Mouse (Mus musculus) gastrocnemius, adult 2 months (tissue): Measurements from ENCODE around the gene Shb. TPM values are rescaled to one million over a fixed set of nuclear protein-coding genes. Genes with fewer than 3 reads are reported as not detected.
A peak's percentile ranks its signal among the peaks of the same experiment; 100 is the strongest.

Experiments
- DNase-seq: peaks from one replicate; pipeline ENCODE4 v3.0.0; 2022
- H3K27ac ChIP-seq: fragments of 200-600 bp; 2 replicates; pipeline ENCODE4 v1.8.1; 2022; ENCODE audit warnings: mild to moderate bottlenecking
- H3K4me3 ChIP-seq: fragments of 200-600 bp; 2 replicates; pipeline ENCODE4 v1.8.1; 2022; ENCODE audit warnings: mild to moderate bottlenecking, moderate library complexity
- CTCF ChIP-seq: fragments of 200-600 bp; IDR thresholded peaks from 2 replicates; pipeline ENCODE4 v1.8.1; 2022; ENCODE audit warnings: antibody characterized with exemption, mild to moderate bottlenecking, moderate library complexity
- intact Hi-C: fragments of 180-260 bp; cut with DNase I; formaldehyde crosslinking; loops from one replicate; pipeline ENCODE4 v1.15.1; 2025
- total RNA-seq, 2 experiments: library from RNA; stranded (reverse); gene quantifications; 2 replicates each; pipeline ENCODE4 v1.2.3; 2021

Gene Shb
- total RNA-seq, 2 experiments from 2014 or later, result 6.5 to 10.0 TPM

GRCm38 (mm10) chr4:45497282-45497681 is 35.0 kb downstream of the Shb start:
- DNase-seq, result no peak
- H3K27ac ChIP-seq, result no peak overlapping the region
- no peak overlapping the region for H3K4me3 ChIP-seq
- TF ChIP-seq CTCF, result no peak
- intact Hi-C loops, result no loop called here

GRCm38 (mm10) chr4:45495531-45496201 is 36.6 kb downstream of the Shb start:
- intact Hi-C loops, result no loop called here
- no peak overlapping the region for H3K4me3 ChIP-seq
- no peak for TF ChIP-seq CTCF
- no peak overlapping the region for H3K27ac ChIP-seq
- DNase-seq, result no peak

GRCm38 (mm10) chr4:45493786-45494400 is 38.4 kb downstream of the Shb start:
- Histone ChIP-seq H3K27ac (peak overlapping the region; percentile 20; the same call in 1 of the 2 replicates), H3K4me3 (no peak overlapping the region)
- no peak for DNase-seq
- TF ChIP-seq CTCF, result no peak
- intact Hi-C loops, result no loop called here

- intact Hi-C loops, result no loop called here
- no peak for DNase-seq
- Histone ChIP-seq H3K27ac (peak overlapping the region; percentile 77), H3K4me3 (peak overlapping the region; percentile 31; the same call in 1 of the 2 replicates)
- no peak for TF ChIP-seq CTCF
These were observed 39.2 kb downstream of the Shb start for GRCm38 (mm10) chr4:45493118-45493517.

GRCm38 (mm10) chr4:45492681-45493081 is 39.6 kb downstream of the Shb start:
- TF ChIP-seq CTCF, result no peak
- intact Hi-C loops, result no loop called here
- Histone ChIP-seq H3K27ac (peak overlapping the region; percentile 77), H3K4me3 (peak overlapping the region; percentile 31)
- peak; percentile 79 for DNase-seq

- Histone ChIP-seq H3K4me3 (peak overlapping the region; percentile 31), H3K27ac (peak overlapping the region; percentile 77)
- no peak for TF ChIP-seq CTCF
- DNase-seq, result no peak
- intact Hi-C loops, result no loop called here
These were observed 40.3 kb downstream of the Shb start for GRCm38 (mm10) chr4:45491685-45492601.

GRCm38 (mm10) chr4:45491119-45491679 is 41.1 kb downstream of the Shb start:
- DNase-seq, result no peak
- no peak for TF ChIP-seq CTCF
- H3K4me3 ChIP-seq, result no peak overlapping the region
- intact Hi-C loops, result no loop called here
- peak overlapping the region; percentile 77 for H3K27ac ChIP-seq

- H3K27ac ChIP-seq, result peak overlapping the region; percentile 77
- H3K4me3 ChIP-seq, result peak overlapping the region; percentile 40
- no peak for TF ChIP-seq CTCF
- no peak for DNase-seq
- intact Hi-C loops, result no loop called here
These were observed 42.1 kb downstream of the Shb start for GRCm38 (mm10) chr4:45490036-45490752.

- no peak for TF ChIP-seq CTCF
- intact Hi-C loops, result no loop called here
- DNase-seq, result peak; percentile 80
- peak overlapping the region; percentile 77 for H3K27ac ChIP-seq
- peak overlapping the region; percentile 40 for H3K4me3 ChIP-seq
These were observed 42.9 kb downstream of the Shb start for GRCm38 (mm10) chr4:45489141-45490035.

GRCm38 (mm10) chr4:45487681-45488081 is 44.6 kb downstream of the Shb start:
- intact Hi-C loops, result no loop called here
- Histone ChIP-seq H3K27ac (peak overlapping the region; percentile 77), H3K4me3 (no peak overlapping the region)
- DNase-seq, result peak; percentile 49
- TF ChIP-seq CTCF, result no peak

- H3K27ac ChIP-seq, result no peak overlapping the region
- H3K4me3 ChIP-seq, result no peak overlapping the region
- no peak for DNase-seq
- no peak for TF ChIP-seq CTCF
- intact Hi-C loops, result no loop called here
These were observed 47.2 kb downstream of the Shb start for GRCm38 (mm10) chr4:45485024-45485423.
